Mouse (Mus musculus) liver, embryonic 11.5 days (tissue): ENCODE results near the gene Fam8a1. TPM values are rescaled to one million over a fixed set of nuclear protein-coding genes. Genes with fewer than 3 reads are reported as not detected.

Experiments used
- ATAC-seq: fragments of 200-750 bp; cut with Nextera tagmentation; replicated peaks from 2 replicates; pipeline ENCODE4 v1.8.0; 2017; ENCODE audit warnings: moderate number of reproducible peaks, mild to moderate bottlenecking, moderate TSS enrichment, moderate library complexity; ENCODE audit not compliant: low FRiP score
- DNase-seq: peaks from one replicate; pipeline ENCODE4 v3.0.0-alpha.2; 2017; ENCODE audit warnings: low spot score
- H3K27ac ChIP-seq: fragments of 300-500 bp; sonication (generic); 2 replicates; pipeline ENCODE4 v1.5.1; 2014; ENCODE audit warnings: mild to moderate bottlenecking, low read depth, low read length, control low read depth
- H3K27me3 ChIP-seq: fragments of 300-500 bp; sonication (generic); replicated peaks from 2 replicates; pipeline ENCODE4 v1.6.1; 2014; ENCODE audit warnings: low read length, mixed read lengths; ENCODE audit not compliant: control insufficient read depth, insufficient read depth
- H3K36me3 ChIP-seq: fragments of 300-500 bp; sonication (generic); 2 replicates; pipeline ENCODE4 v1.6.1; 2014; ENCODE audit warnings: mild to moderate bottlenecking, low read length, moderate library complexity, mixed read lengths; ENCODE audit not compliant: control insufficient read depth, insufficient read depth
- H3K4me1 ChIP-seq: fragments of 300-500 bp; sonication (generic); replicated peaks from 2 replicates; pipeline ENCODE4 v1.6.1; 2014; ENCODE audit warnings: low read length, mixed read lengths; ENCODE audit not compliant: control insufficient read depth, insufficient read depth
- H3K4me2 ChIP-seq: fragments of 300-500 bp; sonication (generic); 2 replicates; pipeline ENCODE4 v1.6.1; 2014; ENCODE audit warnings: mild to moderate bottlenecking, control low read depth, moderate library complexity
- H3K4me3 ChIP-seq: fragments of 300-500 bp; sonication (generic); 2 replicates; pipeline ENCODE4 v1.5.1; 2014; ENCODE audit warnings: low read depth, low read length, control low read depth
- H3K9ac ChIP-seq: fragments of 300-500 bp; sonication (generic); 2 replicates; pipeline ENCODE4 v1.6.1; 2014; ENCODE audit warnings: low read depth, low read length, control low read depth
- H3K9me3 ChIP-seq: fragments of 300-500 bp; sonication (generic); 2 replicates; pipeline ENCODE4 v1.6.1; 2016; ENCODE audit warnings: low read length, inconsistent platforms, mixed read lengths; ENCODE audit not compliant: control insufficient read depth
- WGBS: fragments of 180-500 bp; shearing (Covaris S2); extraction: QIAGEN DNeasy Blood & Tissue Kit; methylation state at CpG from one replicate; pipeline ENCODE4 v1.1.7; 2014; 5-methylcytosine and 5-hydroxymethylcytosine counted together
- polyA plus RNA-seq: library from polyadenylated mRNA; unstranded; fragments of >200 nt; fragmentation: Nextera tagmentation; extraction: Ambion mirVana; gene quantifications from 2 replicates; pipeline ENCODE4 v1.2.1, GENCODE M21; 2014

Fam8a1 gene
- polyA plus RNA-seq, 1 experiment from 2014 or later, result 5.6 TPM

DNA sequence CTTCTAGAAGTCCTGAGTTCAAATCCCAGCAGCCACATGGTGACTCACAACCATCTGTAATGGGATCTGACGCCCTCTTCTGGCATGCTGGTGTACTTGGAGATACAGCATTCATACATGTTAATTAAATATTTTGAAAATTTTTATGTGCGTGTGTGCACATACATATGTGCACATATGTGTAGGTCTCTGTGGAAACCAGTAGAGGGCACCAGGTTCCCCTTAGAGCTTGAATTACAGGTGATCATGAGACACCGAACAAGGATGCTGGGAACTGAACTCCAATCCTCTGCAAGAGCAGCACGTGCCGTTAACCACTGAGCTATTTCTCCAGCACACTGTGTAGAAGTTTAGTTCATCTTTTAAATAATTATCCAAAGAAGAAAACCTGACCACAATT, 10.1 kb upstream of the Fam8a1 start:
- Histone ChIP-seq H3K4me2 (no peak overlapping the region), H3K27ac (no peak overlapping the region), H3K27me3 (no peaks in the 10 kb centered on the region), H3K4me1 (no peaks in the 10 kb centered on the region), H3K9ac (no peak overlapping the region), H3K36me3 (no peaks in the 10 kb centered on the region), H3K9me3 (no peaks in the 10 kb centered on the region), H3K4me3 (no peak overlapping the region)
- WGBS, result 80% methylated on average over 5 of the region's 5 CpGs
- DNase-seq (no peak), ATAC-seq (no peak)

DNA sequence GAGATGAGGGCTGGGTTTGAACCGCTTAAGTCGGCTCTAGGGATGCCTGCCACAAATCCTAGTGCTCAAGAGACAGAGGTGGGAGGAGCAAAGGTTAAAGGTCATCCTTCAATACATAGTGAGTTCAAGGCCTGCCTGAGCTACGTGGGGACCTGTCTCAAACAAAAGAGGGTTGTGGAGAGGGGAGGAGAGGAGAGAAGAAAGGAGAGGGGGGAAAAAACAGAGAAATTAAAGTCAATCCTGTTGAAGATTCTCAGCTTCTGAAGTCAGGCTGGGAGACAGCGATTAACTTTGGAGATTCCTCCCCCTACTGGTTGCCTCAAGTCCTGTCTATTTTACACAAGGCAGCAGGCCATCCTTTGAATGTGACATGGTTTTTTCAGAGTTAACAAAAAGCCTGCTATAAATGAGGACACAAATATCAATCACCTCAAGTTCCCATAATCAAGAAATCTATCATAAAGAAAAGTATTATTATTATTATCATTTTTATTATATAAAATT, 5.8 kb upstream of the Fam8a1 start:
- no peaks in the 10 kb centered on the region for H3K36me3 ChIP-seq
- 39% methylated on average over 4 of the region's 4 CpGs for WGBS
- H3K9me3 ChIP-seq, result no peaks in the 10 kb centered on the region
- no peak overlapping the region for H3K27ac ChIP-seq
- no peaks in the 10 kb centered on the region for H3K27me3 ChIP-seq
- no peaks in the 10 kb centered on the region for H3K4me1 ChIP-seq
- H3K4me2 ChIP-seq, result no peak overlapping the region
- no peak overlapping the region for H3K9ac ChIP-seq
- DNase-seq, result no peak
- H3K4me3 ChIP-seq, result no peak overlapping the region
- no peak for ATAC-seq

DNA sequence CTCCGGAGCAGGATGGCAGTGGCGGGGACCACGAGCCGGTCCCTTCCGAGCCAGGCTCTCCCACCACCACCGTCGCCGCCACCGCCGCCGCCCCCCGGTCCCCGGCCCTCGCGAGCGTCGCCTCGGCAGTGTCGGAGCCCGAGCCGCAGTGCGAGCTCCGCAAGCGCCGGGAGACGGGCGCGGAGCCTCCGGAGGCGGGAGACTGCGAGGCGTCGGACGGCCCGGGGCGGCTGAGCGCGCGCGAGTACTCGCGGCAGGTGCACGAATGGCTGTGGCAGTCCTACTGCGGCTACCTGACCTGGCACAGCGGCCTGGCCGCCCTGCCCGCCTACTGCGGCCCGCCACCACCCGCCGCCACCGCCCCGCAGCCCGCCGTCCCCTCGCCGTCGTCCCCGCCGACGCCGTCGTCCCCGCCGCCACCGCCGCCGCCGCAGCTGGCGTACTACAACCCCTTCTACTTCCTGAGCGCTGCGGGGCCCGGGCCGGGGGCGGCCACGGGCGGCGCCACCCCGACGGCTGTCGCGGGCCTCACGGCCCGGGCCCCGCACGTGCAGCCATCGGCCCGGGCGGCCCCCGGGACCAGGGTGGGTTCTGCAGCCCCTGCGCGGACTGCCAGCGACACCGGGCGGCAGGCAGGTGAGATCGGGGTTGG, 424 bp downstream of the Fam8a1 start:
- Histone ChIP-seq H3K4me1 (peaks cover 6% of the 10 kb centered on the region; the same call in 1 of the 2 replicates), H3K9me3 (no peaks in the 10 kb centered on the region), H3K9ac (peak overlapping the region; percentile 95), H3K27me3 (no peaks in the 10 kb centered on the region), H3K27ac (peak overlapping the region; percentile 80), H3K4me2 (peak overlapping the region; percentile 92), H3K4me3 (peak overlapping the region; percentile 96), H3K36me3 (peaks cover 16% of the 10 kb centered on the region)
- under 1% methylated on average over 71 of the region's 96 CpGs for WGBS
- peak; percentile 59 for ATAC-seq
- peak; percentile 35 for DNase-seq

DNA sequence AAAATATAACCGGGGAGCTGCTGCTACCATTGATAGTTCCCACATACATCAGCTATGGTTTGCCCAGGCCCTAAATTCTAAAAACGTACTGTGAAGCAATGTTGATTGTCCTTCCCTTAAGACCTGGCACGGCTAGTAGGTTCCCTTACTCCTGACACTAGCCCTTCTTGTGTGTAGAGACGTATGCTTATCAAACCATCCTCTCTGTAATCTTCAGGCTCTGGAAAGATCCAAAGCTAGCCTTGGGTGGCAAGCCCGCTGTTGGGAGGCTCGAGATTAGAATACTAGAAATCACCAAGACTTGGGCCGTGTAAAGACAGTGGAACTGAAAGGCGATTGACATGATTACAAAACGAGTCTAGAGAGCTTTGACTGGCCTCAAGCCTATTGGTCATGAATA, 1.2 kb downstream of the Fam8a1 start:
- WGBS, result 41% methylated on average over 9 of the region's 9 CpGs
- DNase-seq, result no peak
- H3K4me1 ChIP-seq, result peaks cover 6% of the 10 kb centered on the region; the same call in 1 of the 2 replicates
- no peaks in the 10 kb centered on the region for H3K27me3 ChIP-seq
- peak overlapping the region; percentile 92 for H3K4me2 ChIP-seq
- H3K36me3 ChIP-seq, result peaks cover 18% of the 10 kb centered on the region
- peak overlapping the region; percentile 96 for H3K4me3 ChIP-seq
- H3K9me3 ChIP-seq, result no peaks in the 10 kb centered on the region
- ATAC-seq, result peak; percentile 55
- peak overlapping the region; percentile 95 for H3K9ac ChIP-seq
- H3K27ac ChIP-seq, result no peak overlapping the region

DNA sequence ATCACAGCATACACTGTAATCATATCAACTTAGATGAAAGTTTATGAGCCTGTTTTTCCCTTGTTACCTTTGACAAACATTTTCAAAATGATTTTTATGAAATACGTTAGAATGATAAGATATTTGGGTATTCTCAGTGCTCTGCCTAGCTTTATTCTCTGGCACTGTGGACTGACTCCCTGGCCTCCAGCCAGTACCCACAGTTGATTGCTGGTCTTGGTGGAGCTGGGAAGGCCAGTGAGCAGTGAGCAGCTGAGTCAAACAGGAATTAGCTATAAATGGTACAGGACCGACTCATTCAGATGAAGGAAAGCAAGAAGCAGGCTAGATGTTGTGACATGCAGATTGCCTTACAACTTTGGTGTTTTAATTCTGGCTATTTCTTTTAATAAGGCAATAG, 5.3 kb downstream of the Fam8a1 start:
- DNase-seq (no peak), ATAC-seq (no peak)
- Histone ChIP-seq H3K36me3 (peaks cover 22% of the 10 kb centered on the region), H3K4me2 (no peak overlapping the region), H3K27ac (no peak overlapping the region), H3K4me1 (peaks cover 6% of the 10 kb centered on the region; the same call in 1 of the 2 replicates), H3K9ac (no peak overlapping the region), H3K27me3 (no peaks in the 10 kb centered on the region), H3K9me3 (no peaks in the 10 kb centered on the region), H3K4me3 (no peak overlapping the region)
- 87% methylated on average over 2 of the region's 2 CpGs for WGBS

DNA sequence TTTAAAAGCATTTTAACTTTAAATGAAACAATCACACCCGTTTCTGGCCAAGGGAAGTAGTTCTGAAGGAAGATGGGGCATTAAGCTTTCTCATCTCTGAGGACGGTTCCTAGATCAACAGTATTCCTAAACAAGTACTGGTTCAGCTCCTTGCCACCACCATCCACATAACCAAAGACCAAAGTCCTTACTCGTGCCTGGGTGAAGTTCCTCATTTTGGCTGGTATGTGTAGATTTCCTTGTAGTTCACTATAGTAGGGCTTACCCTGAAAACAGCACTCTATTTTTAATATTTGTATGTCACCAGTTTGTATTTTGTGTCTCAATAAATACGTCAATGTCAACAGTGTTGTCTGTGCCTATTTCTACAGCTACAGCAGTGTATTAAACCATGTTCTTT, 8.4 kb downstream of the Fam8a1 start:
- no peak for ATAC-seq
- WGBS, result 73% methylated on average over 4 of the region's 4 CpGs
- Histone ChIP-seq H3K4me1 (no peaks in the 10 kb centered on the region), H3K27ac (no peak overlapping the region), H3K9me3 (no peaks in the 10 kb centered on the region), H3K27me3 (no peaks in the 10 kb centered on the region), H3K36me3 (peaks cover 16% of the 10 kb centered on the region; the same call in 1 of the 2 replicates), H3K4me3 (no peak overlapping the region), H3K4me2 (no peak overlapping the region), H3K9ac (no peak overlapping the region)
- DNase-seq, result no peak

DNA sequence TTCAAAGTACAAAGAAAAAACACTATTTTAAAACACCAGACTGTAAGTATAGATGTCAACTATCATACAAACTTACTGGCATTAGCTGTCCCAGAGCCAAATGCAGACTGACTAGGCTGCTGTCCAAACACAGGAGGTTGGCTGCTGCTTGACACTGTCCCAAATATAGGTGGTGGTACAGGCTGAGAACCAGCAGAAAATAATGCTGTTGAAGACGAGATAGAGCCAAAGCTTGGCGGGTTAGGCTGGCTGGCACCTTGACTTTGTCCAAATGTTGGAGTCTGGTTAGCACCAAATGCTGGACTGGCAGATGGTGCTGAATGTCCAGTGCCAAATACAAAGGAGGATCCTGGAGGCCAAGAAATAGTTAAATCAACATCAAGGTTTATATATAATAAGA, 13.6 kb downstream of the Fam8a1 start:
- no peak overlapping the region for H3K9ac ChIP-seq
- no peak for DNase-seq
- no peaks in the 10 kb centered on the region for H3K4me1 ChIP-seq
- no peak overlapping the region for H3K4me3 ChIP-seq
- no peak overlapping the region for H3K4me2 ChIP-seq
- 82% methylated on average over 2 of the region's 2 CpGs for WGBS
- no peaks in the 10 kb centered on the region for H3K9me3 ChIP-seq
- H3K36me3 ChIP-seq, result peaks cover 33% of the 10 kb centered on the region
- no peak overlapping the region for H3K27ac ChIP-seq
- ATAC-seq, result no peak
- H3K27me3 ChIP-seq, result no peaks in the 10 kb centered on the region

DNA sequence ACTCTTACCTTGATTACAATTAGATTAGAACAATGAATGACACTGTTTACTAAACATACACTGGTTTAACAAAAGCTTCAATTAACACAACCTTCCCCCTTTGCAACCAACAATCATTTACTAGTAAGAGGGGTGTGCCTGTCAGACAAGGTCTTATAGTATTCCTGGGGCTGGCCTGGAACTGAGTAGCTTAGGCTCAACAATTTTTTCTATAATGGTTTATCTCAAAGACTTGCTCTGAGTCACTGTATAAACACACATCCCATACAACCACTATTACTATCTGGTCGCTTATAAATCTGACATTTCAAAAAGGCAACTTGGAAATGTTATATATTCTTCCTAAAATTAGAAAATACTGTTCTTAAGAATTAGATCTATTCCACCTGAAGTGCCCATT, 14.0 kb downstream of the Fam8a1 start:
- no peak overlapping the region for H3K9ac ChIP-seq

DNA sequence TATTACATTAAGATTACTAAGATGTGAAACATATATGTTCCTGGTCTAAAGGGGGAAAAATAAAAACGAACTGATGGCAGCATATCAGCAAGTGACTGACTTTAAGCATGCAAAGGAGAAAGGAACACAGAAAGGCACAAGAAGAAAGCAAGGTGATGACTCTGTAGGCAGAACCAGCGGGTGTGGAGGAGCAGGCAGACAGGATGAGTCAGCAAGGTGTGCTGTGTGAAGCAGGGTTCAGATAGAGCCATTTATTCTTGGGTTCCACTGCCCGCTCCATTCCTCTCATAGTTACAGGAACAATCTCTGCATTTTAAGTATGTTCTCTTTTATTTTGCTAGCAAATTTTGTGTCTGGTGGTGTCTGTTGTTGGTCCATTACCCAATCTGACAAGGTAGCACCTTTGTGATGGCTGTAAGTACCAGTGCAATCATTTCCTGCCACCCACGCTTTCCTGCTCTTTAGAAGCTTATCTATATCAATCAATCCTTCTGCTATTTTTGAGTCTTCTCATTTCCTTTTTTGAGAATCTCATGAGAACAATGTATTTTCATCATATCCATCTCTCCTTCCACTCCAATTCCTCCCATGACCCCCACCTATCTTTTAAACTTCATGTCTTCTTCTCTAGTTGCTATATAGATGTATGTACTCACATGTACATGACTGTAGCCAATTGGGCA, 21.4 kb downstream of the Fam8a1 start:
- Histone ChIP-seq H3K4me3 (no peak overlapping the region), H3K4me2 (no peak overlapping the region), H3K4me1 (no peaks in the 10 kb centered on the region), H3K9ac (no peak overlapping the region), H3K27me3 (no peaks in the 10 kb centered on the region), H3K36me3 (peaks cover 23% of the 10 kb centered on the region), H3K27ac (no peak overlapping the region), H3K9me3 (no peaks in the 10 kb centered on the region)
- ATAC-seq (no peak), DNase-seq (no peak)
- WGBS, result 70% methylated on average over 4 of the region's 4 CpGs

More for the DNA sequence above, 14.0 kb downstream of the Fam8a1 start:
- H3K36me3 ChIP-seq, result peaks cover 30% of the 10 kb centered on the region
- no peak for ATAC-seq
- no peaks in the 10 kb centered on the region for H3K9me3 ChIP-seq
- no peak for DNase-seq
- H3K27me3 ChIP-seq, result no peaks in the 10 kb centered on the region
- no peak overlapping the region for H3K4me2 ChIP-seq
- 89% methylated on average over 1 of the region's 1 CpGs for WGBS
- H3K27ac ChIP-seq, result no peak overlapping the region
- no peaks in the 10 kb centered on the region for H3K4me1 ChIP-seq
- H3K4me3 ChIP-seq, result no peak overlapping the region
